Mouse (Mus musculus) naive thymus-derived CD4-positive, alpha-beta T cell, adult 5 months (primary cell): Measurements from ENCODE around the gene Dot1l. TPM values are rescaled to one million over a fixed set of nuclear protein-coding genes. Genes with fewer than 3 reads are reported as not detected.

Experiments
- polyA plus RNA-seq: library from polyadenylated mRNA; unstranded; fragments of 100-300 nt; shearing (Covaris generic); gene quantifications from one replicate; pipeline ENCODE4 v1.2.1, GENCODE M21; 2017

The Dot1l gene
- 39.6 TPM for polyA plus RNA-seq

DNA sequence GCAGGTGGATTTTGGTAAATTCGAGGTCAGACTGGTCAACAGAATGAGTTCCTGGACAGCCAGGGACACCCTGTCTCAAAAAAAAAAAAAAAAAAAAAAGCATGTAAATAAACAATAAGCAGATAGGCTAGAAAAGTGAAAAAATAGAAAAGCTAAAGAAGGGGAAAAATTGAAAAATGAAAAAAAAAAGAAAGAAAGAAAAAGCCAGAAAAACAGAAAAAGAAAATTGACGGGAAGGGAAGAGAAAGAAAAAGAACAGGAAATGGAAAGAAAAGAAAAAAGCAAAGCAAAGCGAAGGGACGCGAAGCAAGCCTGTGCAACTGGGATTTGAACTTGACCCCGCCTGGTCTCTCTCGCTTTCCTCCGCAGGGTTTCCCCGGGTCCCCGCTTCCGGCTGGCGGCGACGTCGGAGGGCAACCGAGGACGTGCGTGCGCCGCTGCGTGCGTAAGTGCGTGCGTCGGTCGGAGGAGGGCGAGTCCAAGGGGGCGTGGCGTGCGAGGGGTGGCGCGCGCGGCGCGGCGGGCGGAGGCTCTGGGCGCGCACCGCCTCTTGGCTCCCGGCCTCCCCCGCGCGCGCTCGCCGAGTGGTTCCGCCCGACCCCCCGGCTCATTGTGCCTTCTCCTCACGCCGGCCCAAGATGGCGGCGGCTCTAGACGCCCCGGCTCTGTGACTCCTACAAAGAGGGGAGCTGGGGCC lies at the start of gene Dot1l:
TSS of gene Dot1l (plus strand) at position 613 of the 697 bp plus-strand sequence.

DNA sequence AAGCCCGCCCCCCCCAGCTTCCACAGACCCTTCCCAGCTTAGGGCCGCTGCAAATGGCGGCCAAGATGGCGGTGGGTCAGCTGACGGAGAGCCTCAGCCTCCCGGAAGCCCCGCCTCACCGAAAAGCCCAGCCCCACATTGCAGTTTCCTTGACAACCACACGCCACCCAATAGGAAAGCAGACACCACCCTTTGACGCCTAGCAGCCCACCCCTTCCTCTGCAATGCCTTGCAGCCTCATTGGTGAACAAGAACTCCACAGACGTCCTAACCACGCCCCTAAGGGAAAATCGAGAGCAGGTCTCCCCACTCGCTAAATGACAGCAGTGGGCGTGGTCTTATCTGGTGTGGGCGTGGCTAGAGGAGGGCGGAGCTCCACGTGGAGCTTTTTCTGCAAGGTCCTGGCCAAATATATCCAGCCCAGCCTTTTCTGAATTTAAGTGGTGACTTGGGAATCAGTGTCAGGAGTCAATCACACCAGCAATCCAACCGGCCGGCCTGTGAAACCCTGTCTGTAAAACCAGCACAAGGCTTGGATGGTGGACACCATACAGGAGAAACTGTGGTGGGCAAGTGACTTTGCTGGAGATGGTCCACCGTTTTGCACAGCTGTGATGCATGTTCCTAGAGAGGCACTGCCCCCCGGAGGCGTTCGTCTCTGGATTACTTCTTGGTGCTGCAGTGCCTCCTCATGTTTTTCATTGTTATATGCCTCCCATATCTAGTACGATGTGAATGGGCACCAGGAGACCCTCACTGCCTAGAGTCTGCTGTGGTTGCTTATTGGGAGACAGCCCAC lies 12.6 kb upstream of the Dot1l start, which contains the start of gene Ap3d1:
TSS of gene Ap3d1 (minus strand) at position 85 of the 799 bp plus-strand sequence.

DNA sequence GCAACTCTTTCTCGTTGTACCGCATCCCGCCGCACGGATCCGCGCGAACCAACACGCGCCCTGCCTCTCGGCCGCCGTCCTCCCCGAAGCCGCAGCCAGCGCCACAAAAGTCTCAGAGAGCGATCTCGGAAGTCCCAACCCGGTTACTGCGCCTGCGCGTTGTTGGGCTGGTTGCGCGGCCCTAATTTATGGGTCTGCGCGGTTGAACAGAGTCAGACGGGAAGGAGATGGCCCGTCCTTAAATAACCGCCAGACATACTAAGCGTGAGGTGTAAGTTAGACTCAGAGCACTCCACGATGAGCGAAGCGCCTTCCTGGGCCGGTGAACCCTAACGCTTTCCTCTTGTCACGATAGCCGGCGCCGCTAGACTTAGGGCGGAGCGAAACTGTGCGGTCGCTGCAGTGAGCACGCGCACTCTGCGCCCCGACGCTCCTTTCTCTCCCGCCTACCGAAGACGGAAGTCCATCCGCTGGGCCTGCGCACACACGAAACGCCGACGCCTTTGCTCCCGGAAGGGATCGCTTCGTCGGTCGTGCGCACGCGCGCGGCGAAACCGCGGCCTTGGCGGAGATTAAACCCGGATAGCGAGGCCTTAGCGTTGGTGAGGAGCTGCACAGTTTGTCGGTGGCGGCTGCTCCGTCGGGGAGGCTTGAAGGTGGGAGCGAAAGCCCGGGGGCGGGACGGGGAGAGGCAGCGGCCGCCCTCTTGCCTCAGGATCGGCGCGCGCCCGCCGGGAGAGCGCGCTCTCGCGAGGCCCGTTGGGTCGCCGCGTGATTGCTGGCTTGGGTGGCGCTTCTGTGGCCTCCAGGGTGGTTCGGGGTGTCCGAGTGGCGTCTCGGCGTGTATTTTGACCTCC lies 43.4 kb downstream of the Dot1l start, which contains the start of the genes Sf3a2 and Plekhj1:
TSS of gene Sf3a2 (plus strand) at position 49 of the 857 bp plus-strand sequence.
TSS of gene Plekhj1 (minus strand) at position 477 of the 857 bp plus-strand sequence.

DNA sequence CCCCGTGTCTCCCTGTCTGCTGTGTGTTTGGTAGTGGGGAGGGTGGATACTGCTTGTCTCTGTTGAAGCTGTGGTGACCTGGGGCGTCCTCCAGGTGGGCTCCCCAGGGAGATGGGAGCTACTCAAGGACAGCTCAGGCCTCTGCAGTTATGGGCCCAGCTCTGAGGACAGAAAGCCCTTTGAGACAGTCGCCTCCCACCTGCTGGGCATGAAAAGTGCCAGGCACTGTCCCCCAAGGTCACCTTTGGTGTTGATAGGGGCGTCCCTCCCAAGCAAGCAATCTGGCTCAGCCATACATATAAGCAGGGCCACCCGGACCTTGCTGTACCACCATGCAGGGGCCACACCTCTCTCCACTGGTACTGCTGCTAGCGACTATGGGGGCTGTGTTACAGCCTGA lies 49.9 kb downstream of the Dot1l start, which contains the start of gene Amh:
TSS of gene Amh (plus strand) at position 328 of the 400 bp plus-strand sequence.

DNA sequence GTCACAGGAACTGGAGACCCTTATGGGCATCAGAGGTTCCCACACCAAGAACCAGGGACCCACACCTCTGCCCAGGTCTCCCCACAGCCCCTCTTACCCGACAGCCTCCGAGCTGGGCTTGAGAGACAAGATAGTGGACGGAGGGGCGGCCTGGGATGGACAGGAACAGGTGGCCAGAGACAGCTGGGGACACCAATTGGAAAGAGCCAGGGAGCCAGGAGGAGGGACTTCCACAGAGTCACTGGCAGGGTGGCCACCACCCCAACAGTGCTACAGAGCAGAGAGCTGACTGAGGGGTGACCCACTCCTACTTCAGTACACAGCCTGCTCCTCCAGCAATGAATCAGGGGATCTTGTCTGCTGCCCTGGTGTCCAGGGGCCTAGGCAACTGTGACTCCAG lies 58.4 kb downstream of the Dot1l start, which contains the start of gene Jsrp1:
TSS of gene Jsrp1 (minus strand) at position 133 of the 400 bp plus-strand sequence.

DNA sequence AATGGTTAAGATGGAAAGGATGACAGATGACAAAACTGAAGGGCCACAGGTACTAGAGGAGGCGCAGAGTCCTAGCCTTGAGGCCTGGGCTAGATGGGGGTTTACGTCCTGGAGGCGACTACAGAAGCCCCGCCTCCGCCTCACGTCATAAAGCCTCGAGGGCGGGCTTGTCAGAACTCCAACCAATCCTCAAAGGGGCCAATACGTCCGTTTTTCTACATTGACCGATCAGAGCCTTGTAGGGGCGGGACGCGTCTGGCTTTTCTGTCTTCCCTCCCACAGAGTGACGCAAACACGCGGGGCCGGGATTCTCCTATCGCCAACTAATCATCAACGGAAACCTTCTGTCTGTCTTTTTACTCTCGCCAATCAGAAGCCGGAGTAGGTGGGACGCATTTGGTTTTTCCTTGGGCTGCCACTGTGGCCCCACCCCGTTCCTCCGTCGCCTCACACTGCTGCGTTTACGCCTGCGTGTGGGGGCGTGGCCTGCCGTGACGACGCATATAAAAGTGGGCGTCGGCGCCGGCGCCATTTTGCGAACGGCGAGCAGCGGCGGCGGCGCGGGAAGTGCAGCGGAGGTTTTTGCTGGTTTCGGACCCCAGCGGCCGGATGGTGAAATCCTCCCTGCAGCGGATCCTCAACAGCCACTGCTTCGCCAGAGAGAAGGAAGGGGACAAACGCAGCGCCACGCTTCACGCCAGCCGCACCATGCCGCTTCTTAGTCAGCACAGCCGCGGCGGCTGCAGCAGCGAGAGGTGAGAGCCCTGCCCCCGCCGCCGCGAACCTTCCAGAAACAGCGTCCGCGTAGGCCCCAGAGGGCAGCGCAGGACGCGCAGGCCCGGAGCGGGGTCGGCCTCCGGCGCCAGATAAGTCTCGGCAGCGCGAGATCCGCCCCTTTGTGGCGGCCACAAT lies 71.4 kb downstream of the Dot1l start, which contains the start of gene Oaz1:
TSS of gene Oaz1 (plus strand) at position 506 of the 912 bp plus-strand sequence.

DNA sequence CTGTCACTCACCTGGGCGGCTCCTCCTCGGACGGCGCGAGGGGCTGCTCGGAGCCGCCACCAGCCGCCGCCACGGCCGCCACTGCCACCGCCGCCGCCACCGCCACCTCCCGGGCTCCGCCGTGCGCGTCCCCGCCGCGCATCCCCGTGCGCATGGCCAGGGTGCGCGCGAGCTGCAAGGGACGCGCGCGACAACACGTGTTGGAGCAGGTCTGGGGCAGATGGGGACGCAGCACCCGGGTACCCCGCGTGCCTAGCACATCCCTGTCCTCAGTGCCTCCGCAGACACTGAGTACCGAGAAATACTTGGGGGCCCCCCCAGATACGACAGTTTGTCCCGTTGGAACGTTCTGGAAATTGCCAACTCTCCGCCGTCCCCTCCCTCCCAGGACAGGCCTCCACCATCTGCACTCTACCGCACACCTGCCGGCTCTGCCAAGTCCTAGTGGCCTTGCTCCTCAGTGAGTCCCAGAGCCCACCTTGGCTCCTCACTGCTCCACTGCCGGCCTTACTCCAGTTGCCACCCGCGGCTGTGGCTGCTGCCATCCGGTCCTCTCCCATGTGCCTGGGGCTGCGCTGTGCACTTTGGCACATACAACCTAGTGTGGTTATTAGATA lies 89.0 kb downstream of the Dot1l start, which contains the start of gene Lingo3:
TSS of gene Lingo3 (minus strand) at position 109 of the 617 bp plus-strand sequence.

Other genes starting within 250 kb of the Dot1l start
- gene Atp8b3, start 216.1 kb upstream of the Dot1l start, polyA plus RNA-seq, result not detected
- 83.0 TPM for gene Rexo1, start 193.6 kb upstream of the Dot1l start, polyA plus RNA-seq
- gene Klf16, start 177.9 kb upstream of the Dot1l start, polyA plus RNA-seq, result 17.2 TPM
- gene Abhd17a, start 164.9 kb upstream of the Dot1l start, polyA plus RNA-seq, result 93.3 TPM
- 102 TPM for gene Scamp4, start 152.3 kb upstream of the Dot1l start, polyA plus RNA-seq
- 6.9 TPM for gene Adat3, start 152.3 kb upstream of the Dot1l start, polyA plus RNA-seq
- 8.5 TPM for gene Gm49322, start 149.2 kb upstream of the Dot1l start, polyA plus RNA-seq
- gene Csnk1g2, start 132.4 kb upstream of the Dot1l start, polyA plus RNA-seq, result 353 TPM
- gene Btbd2, start 98.1 kb upstream of the Dot1l start, polyA plus RNA-seq, result 22.0 TPM
- gene Mknk2, start 77.1 kb upstream of the Dot1l start, polyA plus RNA-seq, result 190 TPM
- 103 TPM for gene Mob3a, start 53.2 kb upstream of the Dot1l start, polyA plus RNA-seq
- gene Izumo4, start 53.0 kb upstream of the Dot1l start, polyA plus RNA-seq, result 67.9 TPM
- 79.7 TPM for gene Ap3d1, start 12.9 kb upstream of the Dot1l start, polyA plus RNA-seq
- 65.0 TPM for gene Sf3a2, start 43.0 kb downstream of the Dot1l start, polyA plus RNA-seq
- 196 TPM for gene Plekhj1, start 43.4 kb downstream of the Dot1l start, polyA plus RNA-seq
- not detected for gene Amh, start 50.0 kb downstream of the Dot1l start, polyA plus RNA-seq
- gene Jsrp1, start 58.3 kb downstream of the Dot1l start, polyA plus RNA-seq, result not detected
- gene Oaz1, start 71.5 kb downstream of the Dot1l start, polyA plus RNA-seq, result 2,215 TPM
- gene Lingo3, start 88.8 kb downstream of the Dot1l start, polyA plus RNA-seq, result not detected
- gene Lsm7, start 100.0 kb downstream of the Dot1l start, polyA plus RNA-seq, result 91.1 TPM
- 19.0 TPM for gene Sppl2b, start 100.1 kb downstream of the Dot1l start, polyA plus RNA-seq
- gene Tmprss9, start 116.6 kb downstream of the Dot1l start, polyA plus RNA-seq, result not detected
- 150 TPM for gene Timm13, start 145.8 kb downstream of the Dot1l start, polyA plus RNA-seq
- 14.8 TPM for gene Lmnb2, start 163.0 kb downstream of the Dot1l start, polyA plus RNA-seq
- 43.3 TPM for gene Gadd45b, start 174.9 kb downstream of the Dot1l start, polyA plus RNA-seq